Mouse (Mus musculus): ENCODE measurements at regions not wholly inside any gene's neighbourhood (a gene's known extent, or its start where the extent isn't known, plus 50 kb on each side); places are given as distances from the start of the nearest gene placed in this dataset.
A peak's percentile ranks its signal among the peaks of the same experiment; 100 is the strongest.

- Histone ChIP-seq H3K4me3 (ENCODE audit: low read depth, low read length) (no peak overlapping the region), H3K36me3 (ENCODE audit: control insufficient read depth, insufficient read depth, low read length) (no peaks in the 10 kb centered on the region), H3K4me1 (replicated peaks; ENCODE audit: control insufficient read depth, insufficient read depth, low read length) (no peaks in the 10 kb centered on the region), H3K9ac (ENCODE audit: low read length) (no peak overlapping the region), H3K9me3 (ENCODE audit: control insufficient read depth, low read length) (no peaks in the 10 kb centered on the region), H3K4me2 (ENCODE audit: low read depth, low read length, severe bottlenecking) (no peak overlapping the region), H3K27ac (ENCODE audit: low read depth, low read length) (no peak overlapping the region), H3K27me3 (ENCODE audit: control insufficient read depth, insufficient read depth, low read length) (no peaks in the 10 kb centered on the region)
- ATAC-seq (replicated peaks; ENCODE audit: low FRiP score) (no peak), DNase-seq (ENCODE audit: low spot score) (no peak)
- 76% methylated on average over 6 of the region's 6 CpGs for WGBS
Measured at GRCm38 (mm10) chr14:86431215-86431816, 709.7 kb downstream of the Diaph3 start.

GRCm38 (mm10) chr14:86421881-86422280, 719.2 kb downstream of the Diaph3 start:
- H3K36me3 ChIP-seq (ENCODE audit: control insufficient read depth, insufficient read depth, low read length): no peaks in the 10 kb centered on the region
- no peak for DNase-seq (ENCODE audit: low spot score)
- H3K27me3 ChIP-seq (ENCODE audit: control insufficient read depth, insufficient read depth, low read length): no peaks in the 10 kb centered on the region
- H3K4me1 ChIP-seq (replicated peaks; ENCODE audit: control insufficient read depth, insufficient read depth, low read length): no peaks in the 10 kb centered on the region
- H3K4me3 ChIP-seq (ENCODE audit: low read depth, low read length): no peak overlapping the region
- 81% methylated on average over 5 of the region's 5 CpGs for WGBS
- no peak overlapping the region for H3K9ac ChIP-seq (ENCODE audit: low read length)
- ATAC-seq (replicated peaks; ENCODE audit: low FRiP score): no peak
- no peaks in the 10 kb centered on the region for H3K9me3 ChIP-seq (ENCODE audit: control insufficient read depth, low read length)
- no peak overlapping the region for H3K4me2 ChIP-seq (ENCODE audit: low read depth, low read length, severe bottlenecking)
- no peak overlapping the region for H3K27ac ChIP-seq (ENCODE audit: low read depth, low read length)

DNA sequence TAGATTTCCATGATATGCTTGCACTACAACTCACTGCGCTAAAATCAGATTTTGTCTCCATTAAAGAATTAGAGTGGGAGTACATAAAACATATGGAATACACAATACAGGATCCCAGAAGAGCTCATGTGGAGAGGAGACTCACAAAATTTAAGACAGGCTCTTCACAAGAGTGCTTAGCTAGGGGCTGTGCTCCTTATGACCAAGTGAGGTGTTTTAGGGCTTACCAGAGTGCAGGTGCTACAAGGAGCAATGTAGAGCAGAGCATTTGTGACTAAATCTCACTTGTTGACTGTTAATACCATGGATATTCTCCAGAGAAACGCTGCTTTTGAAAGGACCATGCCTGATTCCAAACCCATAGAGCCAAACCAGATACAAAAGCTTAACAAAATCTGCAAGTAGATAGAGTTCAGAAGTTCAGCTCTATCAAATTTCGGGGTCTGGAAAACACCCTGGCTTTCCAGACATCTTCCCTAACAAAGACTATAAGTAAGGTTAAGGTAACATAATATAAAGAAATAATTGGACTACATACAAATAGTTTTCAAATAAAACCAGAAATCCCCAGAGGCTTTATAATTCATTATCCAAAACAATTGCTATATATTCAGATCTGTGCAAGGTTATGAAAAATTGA, 721.0 kb downstream of the Diaph3 start:
- H3K27ac ChIP-seq (ENCODE audit: low read depth, low read length): no peak overlapping the region
- no peak overlapping the region for H3K9ac ChIP-seq (ENCODE audit: low read length)
- H3K4me3 ChIP-seq (ENCODE audit: low read depth, low read length): no peak overlapping the region
- H3K27me3 ChIP-seq (ENCODE audit: control insufficient read depth, insufficient read depth, low read length): no peaks in the 10 kb centered on the region
- H3K4me1 ChIP-seq (replicated peaks; ENCODE audit: control insufficient read depth, insufficient read depth, low read length): no peaks in the 10 kb centered on the region
- no peak overlapping the region for H3K4me2 ChIP-seq (ENCODE audit: low read depth, low read length, severe bottlenecking)
- ATAC-seq (replicated peaks; ENCODE audit: low FRiP score) (no peak), DNase-seq (ENCODE audit: low spot score) (no peak)
- no peaks in the 10 kb centered on the region for H3K36me3 ChIP-seq (ENCODE audit: control insufficient read depth, insufficient read depth, low read length)
- 83% methylated on average over 3 of the region's 3 CpGs for WGBS
- no peaks in the 10 kb centered on the region for H3K9me3 ChIP-seq (ENCODE audit: control insufficient read depth, low read length)

- 61% methylated on average over 3 of the region's 3 CpGs for WGBS
- ATAC-seq (replicated peaks; ENCODE audit: low FRiP score): 0 out of 2 replicates have a peak, but pooled peaks have one; percentile 15
- H3K27ac ChIP-seq (ENCODE audit: low read depth, low read length): no peak overlapping the region
Measured at GRCm38 (mm10) chr14:86396876-86397275, 744.2 kb downstream of the Diaph3 start.

DNA sequence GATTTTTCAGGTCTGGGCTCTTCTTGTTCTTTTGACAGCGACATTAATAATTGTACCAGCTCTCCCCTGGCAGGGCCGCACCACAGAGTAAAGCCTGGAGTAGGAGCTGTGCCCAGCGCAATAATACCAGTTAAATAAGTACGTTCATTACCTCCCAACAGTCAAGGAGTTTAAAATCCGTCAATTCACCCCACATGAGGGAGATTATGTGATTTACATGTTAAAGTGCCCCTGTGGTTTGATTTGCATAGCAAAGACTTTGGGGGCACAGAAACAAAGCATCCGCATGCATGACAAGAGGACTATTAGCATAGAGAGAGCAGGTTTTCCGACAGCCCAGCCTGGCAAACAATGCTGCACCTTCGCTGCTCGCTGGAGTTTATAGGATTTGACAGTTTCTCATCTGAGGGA, 745.1 kb downstream of the Diaph3 start:
- peak overlapping the region; percentile 7; the same call in 1 of the 2 replicates for H3K9ac ChIP-seq (ENCODE audit: low read length)
- ATAC-seq (replicated peaks; ENCODE audit: low FRiP score): peak; percentile 84

More at GRCm38 (mm10) chr14:86396876-86397275, 744.2 kb downstream of the Diaph3 start:
- no peak overlapping the region for H3K4me2 ChIP-seq (ENCODE audit: low read depth, low read length, severe bottlenecking)
- no peaks in the 10 kb centered on the region for H3K9me3 ChIP-seq (ENCODE audit: control insufficient read depth, low read length)
- H3K9ac ChIP-seq (ENCODE audit: low read length): no peak overlapping the region
- H3K36me3 ChIP-seq (ENCODE audit: control insufficient read depth, insufficient read depth, low read length): no peaks in the 10 kb centered on the region
- DNase-seq (ENCODE audit: low spot score): no peak
- no peak overlapping the region for H3K4me3 ChIP-seq (ENCODE audit: low read depth, low read length)
- 0 out of 2 replicates have a peak, but pooled peaks cover 2% of the 10 kb centered on the region for H3K4me1 ChIP-seq (replicated peaks; ENCODE audit: control insufficient read depth, insufficient read depth, low read length)
- no peaks in the 10 kb centered on the region for H3K27me3 ChIP-seq (ENCODE audit: control insufficient read depth, insufficient read depth, low read length)

GRCm38 (mm10) chr14:86395531-86395930, 745.5 kb downstream of the Diaph3 start:
- no peak for DNase-seq (ENCODE audit: low spot score)
- ATAC-seq (replicated peaks; ENCODE audit: low FRiP score): 0 out of 2 replicates have a peak, but pooled peaks have one; percentile 31

More for the DNA sequence above, 745.1 kb downstream of the Diaph3 start:
- Histone ChIP-seq H3K9me3 (ENCODE audit: control insufficient read depth, low read length) (no peaks in the 10 kb centered on the region), H3K27ac (ENCODE audit: low read depth, low read length) (no peak overlapping the region; the same call in 1 of the 2 replicates), H3K27me3 (ENCODE audit: control insufficient read depth, insufficient read depth, low read length) (no peaks in the 10 kb centered on the region), H3K36me3 (ENCODE audit: control insufficient read depth, insufficient read depth, low read length) (no peaks in the 10 kb centered on the region), H3K4me3 (ENCODE audit: low read depth, low read length) (0 out of 2 replicates have a peak overlapping the region, but pooled peaks have one; percentile 6), H3K4me1 (replicated peaks; ENCODE audit: control insufficient read depth, insufficient read depth, low read length) (0 out of 2 replicates have a peak, but pooled peaks cover 2% of the 10 kb centered on the region), H3K4me2 (ENCODE audit: low read depth, low read length, severe bottlenecking) (peak overlapping the region; percentile 34)
- DNase-seq (ENCODE audit: low spot score): peak; percentile 64
- 5% methylated on average over 9 of the region's 9 CpGs for WGBS

GRCm38 (mm10) chr14:86395068-86395467, 746.0 kb downstream of the Diaph3 start:
- WGBS: 70% methylated on average over 7 of the region's 7 CpGs
- no peak overlapping the region for H3K4me2 ChIP-seq (ENCODE audit: low read depth, low read length, severe bottlenecking)

More at GRCm38 (mm10) chr14:86395531-86395930, 745.5 kb downstream of the Diaph3 start:
- 14% methylated on average over 10 of the region's 10 CpGs for WGBS
- Histone ChIP-seq H3K4me1 (replicated peaks; ENCODE audit: control insufficient read depth, insufficient read depth, low read length) (0 out of 2 replicates have a peak, but pooled peaks cover 2% of the 10 kb centered on the region), H3K9ac (ENCODE audit: low read length) (peak overlapping the region; percentile 7; the same call in 1 of the 2 replicates), H3K4me2 (ENCODE audit: low read depth, low read length, severe bottlenecking) (peak overlapping the region; percentile 34), H3K27me3 (ENCODE audit: control insufficient read depth, insufficient read depth, low read length) (no peaks in the 10 kb centered on the region), H3K36me3 (ENCODE audit: control insufficient read depth, insufficient read depth, low read length) (no peaks in the 10 kb centered on the region), H3K27ac (ENCODE audit: low read depth, low read length) (no peak overlapping the region; the same call in 1 of the 2 replicates), H3K4me3 (ENCODE audit: low read depth, low read length) (no peak overlapping the region), H3K9me3 (ENCODE audit: control insufficient read depth, low read length) (no peaks in the 10 kb centered on the region)

DNA sequence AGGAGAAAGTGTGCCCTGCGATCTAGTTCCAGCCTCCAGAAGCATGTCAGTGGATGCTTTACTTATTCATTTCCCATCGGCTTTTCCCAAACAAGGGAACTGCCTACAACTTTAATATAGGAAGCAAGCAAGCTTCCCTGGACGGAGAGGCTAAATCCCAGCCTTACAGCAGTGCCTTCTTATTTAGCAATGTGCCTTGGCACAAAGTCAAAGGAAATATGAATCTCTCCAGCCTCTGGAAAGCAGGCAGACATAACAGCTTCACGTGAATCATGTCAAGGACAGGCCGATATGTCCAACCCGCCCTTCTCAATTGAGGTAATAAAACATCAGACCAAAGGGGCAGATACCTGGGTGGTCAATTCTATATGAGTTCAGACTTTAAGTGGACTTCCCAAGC, 755.9 kb downstream of the Diaph3 start:
- H3K27me3 ChIP-seq (ENCODE audit: control insufficient read depth, insufficient read depth, low read length): no peaks in the 10 kb centered on the region
- H3K4me1 ChIP-seq (replicated peaks; ENCODE audit: control insufficient read depth, insufficient read depth, low read length): no peaks in the 10 kb centered on the region
- no peak overlapping the region for H3K27ac ChIP-seq (ENCODE audit: low read depth, low read length)
- no peaks in the 10 kb centered on the region for H3K9me3 ChIP-seq (ENCODE audit: control insufficient read depth, low read length)
- H3K4me2 ChIP-seq (ENCODE audit: low read depth, low read length, severe bottlenecking): no peak overlapping the region
- H3K36me3 ChIP-seq (ENCODE audit: control insufficient read depth, insufficient read depth, low read length): no peaks in the 10 kb centered on the region
- ATAC-seq (replicated peaks; ENCODE audit: low FRiP score): no peak
- DNase-seq (ENCODE audit: low spot score): no peak
- no peak overlapping the region for H3K4me3 ChIP-seq (ENCODE audit: low read depth, low read length)
- no peak overlapping the region for H3K9ac ChIP-seq (ENCODE audit: low read length)
- 89% methylated on average over 6 of the region's 6 CpGs for WGBS

More at GRCm38 (mm10) chr14:86395068-86395467, 746.0 kb downstream of the Diaph3 start:
- Histone ChIP-seq H3K4me3 (ENCODE audit: low read depth, low read length) (no peak overlapping the region), H3K9ac (ENCODE audit: low read length) (no peak overlapping the region), H3K36me3 (ENCODE audit: control insufficient read depth, insufficient read depth, low read length) (no peaks in the 10 kb centered on the region), H3K9me3 (ENCODE audit: control insufficient read depth, low read length) (no peaks in the 10 kb centered on the region), H3K27ac (ENCODE audit: low read depth, low read length) (no peak overlapping the region), H3K27me3 (ENCODE audit: control insufficient read depth, insufficient read depth, low read length) (no peaks in the 10 kb centered on the region), H3K4me1 (replicated peaks; ENCODE audit: control insufficient read depth, insufficient read depth, low read length) (0 out of 2 replicates have a peak, but pooled peaks cover 2% of the 10 kb centered on the region)
- DNase-seq (ENCODE audit: low spot score) (no peak), ATAC-seq (replicated peaks; ENCODE audit: low FRiP score) (no peak)
